Mouse (Mus musculus) midbrain, embryonic 14.5 days (tissue): ENCODE results near the gene Slc8a3. TPM values are rescaled to one million over a fixed set of nuclear protein-coding genes. Genes with fewer than 3 reads are reported as not detected.
"Not testable (repeated sequence)": the region's sequence is repeated elsewhere in the genome, so short reads cannot be mapped to it uniquely, and the experiment has no call there.

Experiments
- ATAC-seq: fragments of 200-750 bp; cut with Nextera tagmentation; 2 replicates; pipeline ENCODE4 v1.8.0; 2017; ENCODE audit warnings: moderate number of reproducible peaks, moderate library complexity; ENCODE audit not compliant: low FRiP score, low TSS enrichment
- DNase-seq: peaks from one replicate; pipeline ENCODE4 v3.0.0-alpha.2; 2015
- H3K27ac ChIP-seq: fragments of 300-500 bp; sonication (generic); replicated peaks from 2 replicates; pipeline ENCODE4 v1.5.1; 2014; ENCODE audit warnings: mild to moderate bottlenecking, low read depth, low read length, moderate library complexity
- H3K27me3 ChIP-seq: fragments of 300-500 bp; sonication (generic); 2 replicates; pipeline ENCODE4 v1.6.1; 2014; ENCODE audit warnings: low read length, control low read depth, mixed read lengths; ENCODE audit not compliant: control insufficient read depth, insufficient read depth
- H3K36me3 ChIP-seq: fragments of 300-500 bp; sonication (generic); 2 replicates; pipeline ENCODE4 v1.6.1; 2014; ENCODE audit warnings: low read length, control low read depth; ENCODE audit not compliant: control insufficient read depth, insufficient read depth
- H3K4me1 ChIP-seq: fragments of 300-500 bp; sonication (generic); 2 replicates; pipeline ENCODE4 v1.6.1; 2014; ENCODE audit warnings: mild to moderate bottlenecking, antibody characterized with exemption, low read length, control low read depth; ENCODE audit not compliant: control insufficient read depth, insufficient read depth
- H3K4me2 ChIP-seq: fragments of 300-500 bp; sonication (generic); 2 replicates; pipeline ENCODE4 v1.6.1; 2014; ENCODE audit warnings: mild to moderate bottlenecking, low read length, moderate library complexity
- H3K4me3 ChIP-seq: fragments of 300-500 bp; sonication (generic); replicated peaks from 2 replicates; pipeline ENCODE4 v1.5.1; 2014; ENCODE audit warnings: low read depth, low read length
- H3K9ac ChIP-seq: fragments of 300-500 bp; sonication (generic); replicated peaks from 2 replicates; pipeline ENCODE4 v1.6.1; 2014; ENCODE audit warnings: mild to moderate bottlenecking, low read length, moderate library complexity
- H3K9me3 ChIP-seq: fragments of 300-500 bp; sonication (generic); 2 replicates; pipeline ENCODE4 v1.6.1; 2016; ENCODE audit warnings: low read length, control low read depth, mixed read lengths; ENCODE audit not compliant: control insufficient read depth
- whole genome bisulfite sequencing: fragments of 180-500 bp; shearing (Covaris S2); extraction: QIAGEN DNeasy Blood & Tissue Kit; methylation state at CpG from one replicate; pipeline ENCODE4 v1.1.7; 2014; 5-methylcytosine and 5-hydroxymethylcytosine counted together
- polyA plus RNA-seq: library from polyadenylated mRNA; unstranded; fragments of >200 nt; fragmentation: Nextera tagmentation; extraction: Ambion mirVana; gene quantifications from 2 replicates; pipeline ENCODE4 v1.2.1, GENCODE M21; 2014

Slc8a3 gene
- 6.1 and 6.8 TPM in 2 replicates for polyA plus RNA-seq

- ATAC-seq, result peak; percentile 67
- WGBS, result under 1% methylated on average over 47 of the region's 47 CpGs
- peak within 1 kb of the TSS; percentile 80 for H3K4me3 ChIP-seq
- peaks cover 17% of the 10 kb centered on the region for H3K4me1 ChIP-seq
- H3K27me3 ChIP-seq, result no peaks in the 10 kb centered on the region
- H3K27ac ChIP-seq, result peak within 1 kb of the TSS; percentile 88
- H3K4me2 ChIP-seq, result peak within 1 kb of the TSS; percentile 96
- no peaks in the 10 kb centered on the region for H3K36me3 ChIP-seq
- H3K9me3 ChIP-seq, result no peaks in the 10 kb centered on the region
- peak; percentile 80 for DNase-seq
- H3K9ac ChIP-seq, result peak within 1 kb of the TSS; percentile 88
These were observed at the start of gene Slc8a3 for GRCm38 (mm10) chr12:81332875-81333421. Gene Slc8a3, minus strand, starts transcription at chr12:81333180.

GRCm38 (mm10) chr12:81379364-81379763 lies 46.4 kb upstream of the Slc8a3 start, which contains the start of gene Gm4787:
Gene Gm4787, minus strand, starts transcription at chr12:81379464.
- not testable (repeated sequence) for DNase-seq, H3K9ac ChIP-seq, H3K27me3 ChIP-seq, H3K27ac ChIP-seq, H3K4me2 ChIP-seq, H3K36me3 ChIP-seq, H3K4me3 ChIP-seq, H3K9me3 ChIP-seq, ATAC-seq, H3K4me1 ChIP-seq
- 39% methylated on average over 1 of the region's 1 CpGs for WGBS

GRCm38 (mm10) chr12:81333841-81334240 lies 861 bp upstream of the Slc8a3 start:
- ATAC-seq (no peak), DNase-seq (peak; percentile 12)
- H3K36me3 ChIP-seq, result no peaks in the 10 kb centered on the region
- H3K27me3 ChIP-seq, result no peaks in the 10 kb centered on the region
- no peak overlapping the region for H3K27ac ChIP-seq
- WGBS, result 63% methylated on average over 5 of the region's 5 CpGs
- H3K4me1 ChIP-seq, result peaks cover 17% of the 10 kb centered on the region
- H3K4me3 ChIP-seq, result peak overlapping the region; percentile 80
- no peaks in the 10 kb centered on the region for H3K9me3 ChIP-seq
- H3K4me2 ChIP-seq, result peak overlapping the region; percentile 96
- H3K9ac ChIP-seq, result peak overlapping the region; percentile 88; the same call in 1 of the 2 replicates

GRCm38 (mm10) chr12:81331937-81332874 lies 774 bp downstream of the Slc8a3 start:
- Histone ChIP-seq H3K4me1 (peaks cover 17% of the 10 kb centered on the region), H3K9ac (peak overlapping the region; percentile 88), H3K9me3 (no peaks in the 10 kb centered on the region), H3K27me3 (no peaks in the 10 kb centered on the region), H3K4me2 (peak overlapping the region; percentile 96), H3K4me3 (peak overlapping the region; percentile 80), H3K36me3 (no peaks in the 10 kb centered on the region), H3K27ac (peak overlapping the region; percentile 88)
- DNase-seq (peak; percentile 89), ATAC-seq (peak; percentile 85)
- WGBS, result under 1% methylated on average over 54 of the region's 54 CpGs

- no peak overlapping the region; the same call in 1 of the 2 replicates for H3K9ac ChIP-seq
- peak overlapping the region; percentile 80 for H3K4me3 ChIP-seq
- peak overlapping the region; percentile 88; the same call in 1 of the 2 replicates for H3K27ac ChIP-seq
- ATAC-seq, result no peak
- peak; percentile 5 for DNase-seq
- H3K4me2 ChIP-seq, result peak overlapping the region; percentile 96
- no peaks in the 10 kb centered on the region for H3K27me3 ChIP-seq
- no peaks in the 10 kb centered on the region for H3K9me3 ChIP-seq
- no peaks in the 10 kb centered on the region for H3K36me3 ChIP-seq
- peaks cover 17% of the 10 kb centered on the region for H3K4me1 ChIP-seq
- 47% methylated on average over 5 of the region's 5 CpGs for WGBS
These were observed 1.8 kb downstream of the Slc8a3 start for GRCm38 (mm10) chr12:81331046-81331638.

- no peaks in the 10 kb centered on the region for H3K9me3 ChIP-seq
- H3K4me3 ChIP-seq, result no peak overlapping the region
- no peaks in the 10 kb centered on the region for H3K4me1 ChIP-seq
- no peak overlapping the region for H3K27ac ChIP-seq
- H3K9ac ChIP-seq, result no peak overlapping the region
- H3K27me3 ChIP-seq, result no peaks in the 10 kb centered on the region
- no peak overlapping the region for H3K4me2 ChIP-seq
- no peaks in the 10 kb centered on the region for H3K36me3 ChIP-seq
- ATAC-seq, result no peak
- no peak for DNase-seq
- WGBS, result 86% methylated on average over 3 of the region's 3 CpGs
These were observed 8.0 kb downstream of the Slc8a3 start for GRCm38 (mm10) chr12:81324991-81325390.

- WGBS, result 92% methylated on average over 3 of the region's 3 CpGs
- no peaks in the 10 kb centered on the region for H3K27me3 ChIP-seq
- no peak for ATAC-seq
- no peaks in the 10 kb centered on the region for H3K9me3 ChIP-seq
- H3K4me3 ChIP-seq, result no peak overlapping the region
- H3K27ac ChIP-seq, result no peak overlapping the region
- no peak overlapping the region for H3K4me2 ChIP-seq
- no peak overlapping the region for H3K9ac ChIP-seq
- H3K4me1 ChIP-seq, result no peaks in the 10 kb centered on the region
- no peak for DNase-seq
- no peaks in the 10 kb centered on the region for H3K36me3 ChIP-seq
These were observed 8.9 kb downstream of the Slc8a3 start for GRCm38 (mm10) chr12:81324116-81324515.

GRCm38 (mm10) chr12:81321021-81321420 lies 12.0 kb downstream of the Slc8a3 start:
- H3K9ac ChIP-seq, result no peak overlapping the region
- H3K4me1 ChIP-seq, result no peaks in the 10 kb centered on the region
- H3K4me2 ChIP-seq, result no peak overlapping the region
- H3K9me3 ChIP-seq, result no peaks in the 10 kb centered on the region
- no peak overlapping the region for H3K4me3 ChIP-seq
- WGBS, result 33% methylated on average over 1 of the region's 1 CpGs
- no peaks in the 10 kb centered on the region for H3K27me3 ChIP-seq
- DNase-seq (peak; percentile 20), ATAC-seq (no peak)
- no peaks in the 10 kb centered on the region for H3K36me3 ChIP-seq
- H3K27ac ChIP-seq, result no peak overlapping the region; the same call in 1 of the 2 replicates
